8 mouse cellular contexts compared by ENCODE assay signal in genomic region chr17:57010911-57011235, GRCm38 (mm10). TPM values are rescaled to one million over a fixed set of nuclear protein-coding genes. Genes with fewer than 3 reads are reported as not detected.
DNase-seq lines count a peak whose midpoint lies in the region; ATAC-seq and TF ChIP-seq lines count a peak whose summit lies in the region.

No protein-coding gene starts in this region.

- H3K36me3 ChIP-seq in heart, embryonic 16.5 days (ENCODE audit: control insufficient read depth, insufficient read depth) = peaks cover 17% of the 10 kb centered on the region
- peaks cover 29% of the 10 kb centered on the region for H3K36me3 ChIP-seq in hindbrain, embryonic 12.5 days
- peaks cover 10% of the 10 kb centered on the region for H3K36me3 ChIP-seq in midbrain, embryonic 11.5 days (ENCODE audit: control insufficient read depth, insufficient read depth, low read length)

- peak overlapping the region; percentile 88 for H3K4me3 ChIP-seq in heart, embryonic 16.5 days (ENCODE audit: low read length)
- peak overlapping the region; percentile 93 for H3K4me3 ChIP-seq in bone marrow, adult 2 months (replicated peaks; ENCODE audit: control insufficient read depth, low read depth, low read length)
- peak overlapping the region; percentile 75 for H3K4me3 ChIP-seq in hindbrain, embryonic 12.5 days
- H3K4me3 ChIP-seq in midbrain, embryonic 11.5 days (ENCODE audit: low read depth, low read length) = peak overlapping the region; percentile 50

- DNase-seq in heart, adult 18-20 months = no peak
- no peak for DNase-seq in midbrain, embryonic 11.5 days (ENCODE audit: low spot score, missing footprints)
- no peak for DNase-seq in cerebellum, postnatal 25 days
- no peak for DNase-seq in right cerebral cortex, postnatal 25 days
- DNase-seq in natural killer cell, adult 2 months (ENCODE audit: low spot score in 2 of 2) = no peak

- no peaks in the 10 kb centered on the region for H3K9me3 ChIP-seq in heart, embryonic 16.5 days (replicated peaks; ENCODE audit: control insufficient read depth, low read length)
- H3K9me3 ChIP-seq in hindbrain, embryonic 12.5 days (replicated peaks) = no peaks in the 10 kb centered on the region
- H3K9me3 ChIP-seq in midbrain, embryonic 11.5 days (ENCODE audit: control insufficient read depth, low read length) = no peaks in the 10 kb centered on the region

- H3K4me1 ChIP-seq in heart, embryonic 16.5 days (ENCODE audit: control insufficient read depth, insufficient read depth, low read length) = peaks cover 13% of the 10 kb centered on the region
- peaks cover 3% of the 10 kb centered on the region; the same call in 1 of the 2 replicates for H3K4me1 ChIP-seq in bone marrow, adult 2 months (ENCODE audit: control insufficient read depth, insufficient read depth, low read length)
- H3K4me1 ChIP-seq in hindbrain, embryonic 12.5 days = peaks cover 15% of the 10 kb centered on the region
- H3K4me1 ChIP-seq in midbrain, embryonic 11.5 days (ENCODE audit: control insufficient read depth, insufficient read depth, low read length) = peaks cover 15% of the 10 kb centered on the region

- peak overlapping the region; percentile 88 for H3K9ac ChIP-seq in heart, embryonic 16.5 days (ENCODE audit: low read length)
- H3K9ac ChIP-seq in hindbrain, embryonic 12.5 days = peak overlapping the region; percentile 80
- peak overlapping the region; percentile 60 for H3K9ac ChIP-seq in midbrain, embryonic 11.5 days (ENCODE audit: low read length)

- no peak for TF ChIP-seq POLR2A in bone marrow, adult 2 months (IDR thresholded peaks at IDR 0.05; ENCODE audit: borderline replicate concordance, control insufficient read depth, low read depth, low read length)

- peak; percentile 20 for ATAC-seq in heart, embryonic 16.5 days (replicated peaks; ENCODE audit: extremely low read depth, insufficient read depth, low FRiP score)
- ATAC-seq in hindbrain, embryonic 12.5 days (ENCODE audit: low FRiP score) = peak; percentile 70
- peak; percentile 67 for ATAC-seq in midbrain, embryonic 11.5 days (ENCODE audit: low FRiP score)

- WGBS in heart, embryonic 16.5 days = 0% methylated on average over 19 of the region's 19 CpGs
- under 1% methylated on average over 19 of the region's 19 CpGs for WGBS in bone marrow, adult 2 months
- WGBS in hindbrain, embryonic 12.5 days = under 1% methylated on average over 19 of the region's 19 CpGs
- WGBS in midbrain, embryonic 11.5 days = 2% methylated on average over 19 of the region's 19 CpGs

- TF ChIP-seq CTCF in bone marrow, adult 2 months (IDR thresholded peaks at IDR 0.05; ENCODE audit: control insufficient read depth, insufficient read depth, low read length) = no peak

- H3K27me3 ChIP-seq in heart, embryonic 16.5 days (ENCODE audit: control insufficient read depth, insufficient read depth, low read length) = no peaks in the 10 kb centered on the region
- no peaks in the 10 kb centered on the region for H3K27me3 ChIP-seq in hindbrain, embryonic 12.5 days
- no peaks in the 10 kb centered on the region for H3K27me3 ChIP-seq in midbrain, embryonic 11.5 days (ENCODE audit: control insufficient read depth, insufficient read depth, low read length)

- peak overlapping the region; percentile 96 for H3K4me2 ChIP-seq in heart, embryonic 16.5 days (ENCODE audit: low read depth, low read length)
- H3K4me2 ChIP-seq in hindbrain, embryonic 12.5 days (replicated peaks) = peak overlapping the region; percentile 93
- H3K4me2 ChIP-seq in midbrain, embryonic 11.5 days = peak overlapping the region; percentile 92

- peak overlapping the region; percentile 73 for H3K27ac ChIP-seq in heart, embryonic 16.5 days (ENCODE audit: low read length)
- peak overlapping the region; percentile 62 for H3K27ac ChIP-seq in bone marrow, adult 2 months (ENCODE audit: control insufficient read depth, insufficient read depth, low read depth, low read length, poor library complexity)
- peak overlapping the region; percentile 77 for H3K27ac ChIP-seq in hindbrain, embryonic 12.5 days
- H3K27ac ChIP-seq in midbrain, embryonic 11.5 days (ENCODE audit: low read depth, low read length) = no peak overlapping the region

RNA-seq across cellular contexts. Expression of gene Gtf2f1, which starts 0.2 kb away (rescaled TPM):
- polyA plus RNA-seq in heart, embryonic 16.5 days (2015; fragmentation: Nextera tagmentation; extraction: Ambion mirVana) = 44.1 and 45.6 TPM in 2 replicates
- 10 to 100 TPM; 22.6 to 23.0 TPM for total RNA-seq in heart, adult 18-20 months (2021)
- polyA plus RNA-seq in bone marrow, adult 2 months (2011; ENCODE audit: insufficient read depth, insufficient read length, low replicate concordance, missing spikeins) = 74.4 and 116 TPM in 2 replicates
- 62.6 and 67.0 TPM in 2 replicates for polyA plus RNA-seq in hindbrain, embryonic 12.5 days (2016; fragmentation: Nextera tagmentation; extraction: Ambion mirVana)
- 70.5 and 76.0 TPM in 2 replicates for polyA plus RNA-seq in midbrain, embryonic 11.5 days (2014; fragmentation: Nextera tagmentation; extraction: Ambion mirVana)

RNA-seq across cellular contexts. Expression of gene Gm17949, which starts 0.4 kb away (rescaled TPM):
- polyA plus RNA-seq in heart, embryonic 16.5 days (2015; fragmentation: Nextera tagmentation; extraction: Ambion mirVana) = 0.32 and 0.41 TPM in 2 replicates
- not detected for total RNA-seq in heart, adult 18-20 months (2021)
- polyA plus RNA-seq in bone marrow, adult 2 months (2011; ENCODE audit: insufficient read depth, insufficient read length, low replicate concordance, missing spikeins) = not detected in 2 replicates
- polyA plus RNA-seq in hindbrain, embryonic 12.5 days (2016; fragmentation: Nextera tagmentation; extraction: Ambion mirVana) = 0.52 TPM in 1 of 2 replicates, not detected in the other
- 0.19 and 0.32 TPM in 2 replicates for polyA plus RNA-seq in midbrain, embryonic 11.5 days (2014; fragmentation: Nextera tagmentation; extraction: Ambion mirVana)

RNA-seq across cellular contexts. Expression of gene Pspn, which starts 11.1 kb away (rescaled TPM):
- polyA plus RNA-seq in heart, embryonic 16.5 days (2015; fragmentation: Nextera tagmentation; extraction: Ambion mirVana) = 0.34 TPM in 1 of 2 replicates, not detected in the other
- total RNA-seq in heart, adult 18-20 months (2021) = not detected
- not detected in 2 replicates for polyA plus RNA-seq in bone marrow, adult 2 months (2011; ENCODE audit: insufficient read depth, insufficient read length, low replicate concordance, missing spikeins)
- polyA plus RNA-seq in hindbrain, embryonic 12.5 days (2016; fragmentation: Nextera tagmentation; extraction: Ambion mirVana) = 0.56 and 0.68 TPM in 2 replicates
- 0.97 TPM in 1 of 2 replicates, not detected in the other for polyA plus RNA-seq in midbrain, embryonic 11.5 days (2014; fragmentation: Nextera tagmentation; extraction: Ambion mirVana)

RNA-seq across cellular contexts. Expression of gene Alkbh7, which starts 13.7 kb away (rescaled TPM):
- polyA plus RNA-seq in heart, embryonic 16.5 days (2015; fragmentation: Nextera tagmentation; extraction: Ambion mirVana) = 56.4 and 59.6 TPM in 2 replicates
- total RNA-seq in heart, adult 18-20 months (2021) = 10 to 100 TPM; 72.4 to 78.0 TPM
- 4.4 and 11.1 TPM in 2 replicates for polyA plus RNA-seq in bone marrow, adult 2 months (2011; ENCODE audit: insufficient read depth, insufficient read length, low replicate concordance, missing spikeins)
- polyA plus RNA-seq in hindbrain, embryonic 12.5 days (2016; fragmentation: Nextera tagmentation; extraction: Ambion mirVana) = 32.8 and 34.6 TPM in 2 replicates
- polyA plus RNA-seq in midbrain, embryonic 11.5 days (2014; fragmentation: Nextera tagmentation; extraction: Ambion mirVana) = 34.1 and 36.4 TPM in 2 replicates

RNA-seq across cellular contexts. Expression of gene Khsrp, which starts 20.4 kb away (rescaled TPM):
- 16.5 and 22.8 TPM in 2 replicates for polyA plus RNA-seq in heart, embryonic 16.5 days (2015; fragmentation: Nextera tagmentation; extraction: Ambion mirVana)
- 10 to 100 TPM; 38.3 to 42.5 TPM for total RNA-seq in heart, adult 18-20 months (2021)
- polyA plus RNA-seq in bone marrow, adult 2 months (2011; ENCODE audit: insufficient read depth, insufficient read length, low replicate concordance, missing spikeins) = 56.3 and 56.9 TPM in 2 replicates
- polyA plus RNA-seq in hindbrain, embryonic 12.5 days (2016; fragmentation: Nextera tagmentation; extraction: Ambion mirVana) = 63.4 and 66.5 TPM in 2 replicates
- polyA plus RNA-seq in midbrain, embryonic 11.5 days (2014; fragmentation: Nextera tagmentation; extraction: Ambion mirVana) = 42.3 and 44.9 TPM in 2 replicates

Comparison
In these comparisons a context has a peak if more than half of its experiments do, and no peak if none do; other contexts are left out.
1. ATAC-seq: peak in every context shown above with its lines; median percentile 70 in hindbrain, embryonic 12.5 days; 67 in midbrain, embryonic 11.5 days; 20 in heart, embryonic 16.5 days.